Comparison of ENCODE assay signal across 9 mouse cellular contexts in genomic region chr14:24655580-24655979, GRCm38 (mm10).
DNase-seq lines count a peak whose midpoint lies in the region; ATAC-seq lines count a peak whose summit lies in the region.
"Had no signal": no experiment of that assay in that cellular context is flagged by ENCODE, and none has a peak within 500 bp of the region (broad histone marks: within the 10 kb centered on the region; RNA-seq: fewer than 3 reads in every experiment).

No protein-coding gene starts in this region.

- H3K27ac ChIP-seq in heart, embryonic 12.5 days (ENCODE audit: poor library complexity, severe bottlenecking): no peak overlapping the region; the same call in 1 of the 2 replicates
- H3K27ac ChIP-seq in hindbrain, embryonic 11.5 days (ENCODE audit: low read depth, low read length): no peak overlapping the region
- H3K27ac ChIP-seq in neural tube, embryonic 15.5 days (replicated peaks): peak overlapping the region; percentile 34; the same call in 1 of the 2 replicates

- DNase-seq in left cerebral cortex, postnatal 14 days (ENCODE audit: low spot score in 2 of 2): peak; percentile 39 to 69
- DNase-seq in left cerebral cortex, adult 11 months (ENCODE audit: low spot score): no peak
- peak; percentile 20 for DNase-seq in hindbrain, embryonic 11.5 days (ENCODE audit: low spot score)
- no peak for DNase-seq in cerebellum, postnatal 25 days
- no peak for DNase-seq in urinary bladder, postnatal 25 days (ENCODE audit: low spot score)
- DNase-seq: cerebellum, adult 8-10 months had no signal

- H3K4me2 ChIP-seq in heart, embryonic 12.5 days: peak overlapping the region; percentile 33
- no peak overlapping the region for H3K4me2 ChIP-seq in hindbrain, embryonic 11.5 days (replicated peaks; ENCODE audit: low read depth, low read length)
- H3K4me2 ChIP-seq in neural tube, embryonic 15.5 days: no peak overlapping the region

- H3K9me3 ChIP-seq in heart, embryonic 12.5 days (replicated peaks): no peaks in the 10 kb centered on the region
- no peaks in the 10 kb centered on the region for H3K9me3 ChIP-seq in hindbrain, embryonic 11.5 days (ENCODE audit: control insufficient read depth, low read length)
- no peaks in the 10 kb centered on the region for H3K9me3 ChIP-seq in neural tube, embryonic 15.5 days (replicated peaks)

- H3K27me3 ChIP-seq in heart, embryonic 12.5 days (replicated peaks): no peaks in the 10 kb centered on the region
- no peaks in the 10 kb centered on the region for H3K27me3 ChIP-seq in hindbrain, embryonic 11.5 days (ENCODE audit: control insufficient read depth, insufficient read depth, low read length)
- H3K27me3 ChIP-seq in neural tube, embryonic 15.5 days (replicated peaks): no peaks in the 10 kb centered on the region

- H3K9ac ChIP-seq in heart, embryonic 12.5 days: no peak overlapping the region; the same call in 1 of the 2 replicates
- no peak overlapping the region for H3K9ac ChIP-seq in hindbrain, embryonic 11.5 days (ENCODE audit: low read depth, low read length)
- no peak overlapping the region for H3K9ac ChIP-seq in neural tube, embryonic 15.5 days (replicated peaks)

- H3K4me3 ChIP-seq in heart, embryonic 12.5 days: no peak overlapping the region
- no peak overlapping the region for H3K4me3 ChIP-seq in hindbrain, embryonic 11.5 days (ENCODE audit: low read depth, low read length)
- H3K4me3 ChIP-seq in neural tube, embryonic 15.5 days (replicated peaks): no peak overlapping the region
- H3K4me3 ChIP-seq: layer of hippocampus, adult 2 months had no signal

- peaks cover 11% of the 10 kb centered on the region for H3K4me1 ChIP-seq in heart, embryonic 12.5 days (replicated peaks)
- H3K4me1 ChIP-seq in hindbrain, embryonic 11.5 days (replicated peaks; ENCODE audit: control insufficient read depth, insufficient read depth, low read length): no peaks in the 10 kb centered on the region
- peaks cover 11% of the 10 kb centered on the region for H3K4me1 ChIP-seq in neural tube, embryonic 15.5 days

- H3K36me3 ChIP-seq in heart, embryonic 12.5 days: no peaks in the 10 kb centered on the region
- H3K36me3 ChIP-seq in hindbrain, embryonic 11.5 days (ENCODE audit: control insufficient read depth, insufficient read depth, low read length): no peaks in the 10 kb centered on the region
- no peaks in the 10 kb centered on the region for H3K36me3 ChIP-seq in neural tube, embryonic 15.5 days

- ATAC-seq in heart, embryonic 12.5 days (ENCODE audit: insufficient number of reproducible peaks, low FRiP score): peak; percentile 84
- no peak for ATAC-seq in hindbrain, embryonic 11.5 days (ENCODE audit: low FRiP score)
- no peak; the same call in 1 of the 2 replicates for ATAC-seq in neural tube, embryonic 15.5 days (ENCODE audit: low FRiP score)

- 28% methylated on average over 9 of the region's 9 CpGs for WGBS in heart, embryonic 12.5 days
- whole genome bisulfite sequencing in hindbrain, embryonic 11.5 days: 61% methylated on average over 9 of the region's 9 CpGs
- 54% methylated on average over 9 of the region's 9 CpGs for WGBS in neural tube, embryonic 15.5 days

- intact Hi-C loops in left cerebral cortex, postnatal 14 days (cut with DNase I): no loop called here

Comparison
In these comparisons a context has a peak if more than half of its experiments do, and no peak if none do; other contexts are left out.
1. DNase-seq: peak in left cerebral cortex, postnatal 14 days (2 of 2) and hindbrain, embryonic 11.5 days (single experiment); none in left cerebral cortex, adult 11 months (single experiment), cerebellum, postnatal 25 days (0 of 2) and urinary bladder, postnatal 25 days (single experiment).